Mouse (Mus musculus): ENCODE measurements around the gene Thbs1.

DNA sequence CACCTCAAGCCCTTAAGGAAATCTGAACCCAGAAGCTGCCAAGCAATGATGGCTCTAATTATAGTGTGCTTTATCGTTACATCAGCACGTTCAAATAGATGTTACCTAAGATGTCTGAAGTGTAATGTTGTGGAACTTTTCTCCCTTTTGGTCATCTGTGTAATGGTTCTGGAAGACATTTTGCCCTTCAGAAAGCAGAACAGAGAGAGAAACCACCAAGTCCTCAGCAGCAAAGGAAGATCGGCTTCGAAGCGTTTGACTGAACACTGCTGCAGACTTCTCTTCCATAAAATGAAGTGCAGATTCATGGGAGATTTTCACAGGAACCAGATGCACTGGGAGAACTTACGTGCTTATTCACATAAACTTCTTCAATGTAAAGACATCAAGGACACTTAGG, 52.5 kb downstream of the Thbs1 start:
- TF ChIP-seq POLR2A (IDR thresholded peaks at IDR 0.05; ENCODE audit: low read depth, low read length) (no peak), CTCF (IDR thresholded peaks at IDR 0.05; ENCODE audit: extremely low read depth, insufficient read length, insufficient replicate concordance, low read depth, low read length) (no peak)
